Mouse (Mus musculus): ENCODE data around the gene Xpnpep1. TPM values are rescaled to one million over a fixed set of nuclear protein-coding genes. Genes with fewer than 3 reads are reported as not detected.

The Xpnpep1 gene
- polyA plus RNA-seq, 1 experiment from 2014 or later = 177 TPM

GRCm38 (mm10) chr19:53037925-53038419 is 2.0 kb downstream of the Xpnpep1 start:
- no peaks in the 10 kb centered on the region for H3K27me3 ChIP-seq (ENCODE audit: control insufficient read depth, insufficient read depth, low read length)
- no peaks in the 10 kb centered on the region for H3K9me3 ChIP-seq (replicated peaks; ENCODE audit: control insufficient read depth, low read length)
- peak overlapping the region; percentile 73 for H3K27ac ChIP-seq (replicated peaks; ENCODE audit: low read depth, low read length)
- no peaks in the 10 kb centered on the region for H3K4me1 ChIP-seq (ENCODE audit: control insufficient read depth, insufficient read depth, low read length)
- no peaks in the 10 kb centered on the region for H3K36me3 ChIP-seq (replicated peaks; ENCODE audit: control insufficient read depth, insufficient read depth, low read depth, low read length)
- H3K4me2 ChIP-seq (ENCODE audit: low read depth, low read length) = peak overlapping the region; percentile 50
- no peak for ATAC-seq (replicated peaks; ENCODE audit: insufficient number of reproducible peaks, low FRiP score, low TSS enrichment, low read depth)
- H3K9ac ChIP-seq (replicated peaks; ENCODE audit: low read length) = peak overlapping the region; percentile 92
- no peak for DNase-seq (ENCODE audit: low spot score)
- WGBS = under 1% methylated on average over 28 of the region's 28 CpGs
- peak overlapping the region; percentile 95 for H3K4me3 ChIP-seq (ENCODE audit: low read depth, low read length)

GRCm38 (mm10) chr19:53033159-53033943 is 6.7 kb downstream of the Xpnpep1 start:
- H3K27me3 ChIP-seq (ENCODE audit: control insufficient read depth, insufficient read depth, low read length) = no peaks in the 10 kb centered on the region
- WGBS = 89% methylated on average over 10 of the region's 10 CpGs
- no peak overlapping the region for H3K27ac ChIP-seq (replicated peaks; ENCODE audit: low read depth, low read length)
- H3K9me3 ChIP-seq (replicated peaks; ENCODE audit: control insufficient read depth, low read length) = no peaks in the 10 kb centered on the region
- H3K4me2 ChIP-seq (ENCODE audit: low read depth, low read length) = no peak overlapping the region
- H3K9ac ChIP-seq (replicated peaks; ENCODE audit: low read length) = no peak overlapping the region
- no peak overlapping the region for H3K4me3 ChIP-seq (ENCODE audit: low read depth, low read length)
- DNase-seq (ENCODE audit: low spot score) (no peak), ATAC-seq (replicated peaks; ENCODE audit: insufficient number of reproducible peaks, low FRiP score, low TSS enrichment, low read depth) (no peak)
- no peaks in the 10 kb centered on the region for H3K4me1 ChIP-seq (ENCODE audit: control insufficient read depth, insufficient read depth, low read length)
- no peaks in the 10 kb centered on the region; the same call in none of the 2 replicates for H3K36me3 ChIP-seq (replicated peaks; ENCODE audit: control insufficient read depth, insufficient read depth, low read depth, low read length)

GRCm38 (mm10) chr19:53032647-53033046 is 7.4 kb downstream of the Xpnpep1 start:
- Histone ChIP-seq H3K27me3 (ENCODE audit: control insufficient read depth, insufficient read depth, low read length) (no peaks in the 10 kb centered on the region), H3K4me2 (ENCODE audit: low read depth, low read length) (no peak overlapping the region), H3K27ac (replicated peaks; ENCODE audit: low read depth, low read length) (no peak overlapping the region), H3K4me3 (ENCODE audit: low read depth, low read length) (no peak overlapping the region), H3K4me1 (ENCODE audit: control insufficient read depth, insufficient read depth, low read length) (no peaks in the 10 kb centered on the region), H3K36me3 (replicated peaks; ENCODE audit: control insufficient read depth, insufficient read depth, low read depth, low read length) (no peaks in the 10 kb centered on the region; the same call in none of the 2 replicates), H3K9ac (replicated peaks; ENCODE audit: low read length) (no peak overlapping the region), H3K9me3 (replicated peaks; ENCODE audit: control insufficient read depth, low read length) (no peaks in the 10 kb centered on the region)
- 84% methylated on average over 3 of the region's 3 CpGs for WGBS
- no peak for ATAC-seq (replicated peaks; ENCODE audit: insufficient number of reproducible peaks, low FRiP score, low TSS enrichment, low read depth)
- no peak for DNase-seq (ENCODE audit: low spot score)

- no peak for ATAC-seq (replicated peaks; ENCODE audit: insufficient number of reproducible peaks, low FRiP score, low TSS enrichment, low read depth)
- no peaks in the 10 kb centered on the region for H3K4me1 ChIP-seq (ENCODE audit: control insufficient read depth, insufficient read depth, low read length)
- no peak overlapping the region for H3K4me3 ChIP-seq (ENCODE audit: low read depth, low read length)
These were observed 8.1 kb downstream of the Xpnpep1 start for GRCm38 (mm10) chr19:53031957-53032371.

GRCm38 (mm10) chr19:53030279-53030678 is 9.7 kb downstream of the Xpnpep1 start:
- Histone ChIP-seq H3K27ac (replicated peaks; ENCODE audit: low read depth, low read length) (no peak overlapping the region), H3K27me3 (ENCODE audit: control insufficient read depth, insufficient read depth, low read length) (no peaks in the 10 kb centered on the region), H3K4me3 (ENCODE audit: low read depth, low read length) (no peak overlapping the region), H3K9ac (replicated peaks; ENCODE audit: low read length) (no peak overlapping the region), H3K36me3 (replicated peaks; ENCODE audit: control insufficient read depth, insufficient read depth, low read depth, low read length) (no peaks in the 10 kb centered on the region; the same call in none of the 2 replicates), H3K4me2 (ENCODE audit: low read depth, low read length) (no peak overlapping the region), H3K4me1 (ENCODE audit: control insufficient read depth, insufficient read depth, low read length) (no peaks in the 10 kb centered on the region), H3K9me3 (replicated peaks; ENCODE audit: control insufficient read depth, low read length) (no peaks in the 10 kb centered on the region)
- DNase-seq (ENCODE audit: low spot score) (no peak), ATAC-seq (replicated peaks; ENCODE audit: insufficient number of reproducible peaks, low FRiP score, low TSS enrichment, low read depth) (no peak)
- WGBS = over 99% methylated on average over 6 of the region's 6 CpGs

More at GRCm38 (mm10) chr19:53031957-53032371, 8.1 kb downstream of the Xpnpep1 start:
- Histone ChIP-seq H3K4me2 (ENCODE audit: low read depth, low read length) (no peak overlapping the region), H3K9ac (replicated peaks; ENCODE audit: low read length) (no peak overlapping the region), H3K36me3 (replicated peaks; ENCODE audit: control insufficient read depth, insufficient read depth, low read depth, low read length) (no peaks in the 10 kb centered on the region; the same call in none of the 2 replicates), H3K27ac (replicated peaks; ENCODE audit: low read depth, low read length) (no peak overlapping the region), H3K9me3 (replicated peaks; ENCODE audit: control insufficient read depth, low read length) (no peaks in the 10 kb centered on the region), H3K27me3 (ENCODE audit: control insufficient read depth, insufficient read depth, low read length) (no peaks in the 10 kb centered on the region)
- 81% methylated on average over 8 of the region's 8 CpGs for WGBS
- no peak for DNase-seq (ENCODE audit: low spot score)

- 96% methylated on average over 5 of the region's 5 CpGs for WGBS
- H3K27ac ChIP-seq (replicated peaks; ENCODE audit: low read depth, low read length) = no peak overlapping the region
- H3K36me3 ChIP-seq (replicated peaks; ENCODE audit: control insufficient read depth, insufficient read depth, low read depth, low read length) = peaks cover 1% of the 10 kb centered on the region
- no peak overlapping the region for H3K4me3 ChIP-seq (ENCODE audit: low read depth, low read length)
- no peaks in the 10 kb centered on the region for H3K27me3 ChIP-seq (ENCODE audit: control insufficient read depth, insufficient read depth, low read length)
- ATAC-seq (replicated peaks; ENCODE audit: insufficient number of reproducible peaks, low FRiP score, low TSS enrichment, low read depth) (no peak), DNase-seq (ENCODE audit: low spot score) (no peak)
- H3K9ac ChIP-seq (replicated peaks; ENCODE audit: low read length) = no peak overlapping the region
- H3K9me3 ChIP-seq (replicated peaks; ENCODE audit: control insufficient read depth, low read length) = no peaks in the 10 kb centered on the region
- H3K4me1 ChIP-seq (ENCODE audit: control insufficient read depth, insufficient read depth, low read length) = no peaks in the 10 kb centered on the region
- H3K4me2 ChIP-seq (ENCODE audit: low read depth, low read length) = no peak overlapping the region
These were observed 10.3 kb downstream of the Xpnpep1 start for GRCm38 (mm10) chr19:53029686-53030085.

GRCm38 (mm10) chr19:53029045-53029444 is 11.0 kb downstream of the Xpnpep1 start:
- 85% methylated on average over 7 of the region's 7 CpGs for WGBS

GRCm38 (mm10) chr19:53028216-53028615 is 11.8 kb downstream of the Xpnpep1 start:
- H3K27ac ChIP-seq (replicated peaks; ENCODE audit: low read depth, low read length) = no peak overlapping the region
- H3K4me2 ChIP-seq (ENCODE audit: low read depth, low read length) = no peak overlapping the region
- H3K4me3 ChIP-seq (ENCODE audit: low read depth, low read length) = no peak overlapping the region
- WGBS = 93% methylated on average over 12 of the region's 12 CpGs
- H3K9me3 ChIP-seq (replicated peaks; ENCODE audit: control insufficient read depth, low read length) = no peaks in the 10 kb centered on the region
- H3K4me1 ChIP-seq (ENCODE audit: control insufficient read depth, insufficient read depth, low read length) = no peaks in the 10 kb centered on the region
- no peak for ATAC-seq (replicated peaks; ENCODE audit: insufficient number of reproducible peaks, low FRiP score, low TSS enrichment, low read depth)
- H3K36me3 ChIP-seq (replicated peaks; ENCODE audit: control insufficient read depth, insufficient read depth, low read depth, low read length) = peaks cover 5% of the 10 kb centered on the region
- no peak for DNase-seq (ENCODE audit: low spot score)
- no peak overlapping the region for H3K9ac ChIP-seq (replicated peaks; ENCODE audit: low read length)
- H3K27me3 ChIP-seq (ENCODE audit: control insufficient read depth, insufficient read depth, low read length) = no peaks in the 10 kb centered on the region

More at GRCm38 (mm10) chr19:53029045-53029444, 11.0 kb downstream of the Xpnpep1 start:
- H3K27me3 ChIP-seq (ENCODE audit: control insufficient read depth, insufficient read depth, low read length) = no peaks in the 10 kb centered on the region
- DNase-seq (ENCODE audit: low spot score) (no peak), ATAC-seq (replicated peaks; ENCODE audit: insufficient number of reproducible peaks, low FRiP score, low TSS enrichment, low read depth) (no peak)
- H3K9ac ChIP-seq (replicated peaks; ENCODE audit: low read length) = no peak overlapping the region
- no peak overlapping the region for H3K27ac ChIP-seq (replicated peaks; ENCODE audit: low read depth, low read length)
- H3K36me3 ChIP-seq (replicated peaks; ENCODE audit: control insufficient read depth, insufficient read depth, low read depth, low read length) = peaks cover 5% of the 10 kb centered on the region
- no peaks in the 10 kb centered on the region for H3K4me1 ChIP-seq (ENCODE audit: control insufficient read depth, insufficient read depth, low read length)
- no peaks in the 10 kb centered on the region for H3K9me3 ChIP-seq (replicated peaks; ENCODE audit: control insufficient read depth, low read length)
- H3K4me2 ChIP-seq (ENCODE audit: low read depth, low read length) = no peak overlapping the region
- H3K4me3 ChIP-seq (ENCODE audit: low read depth, low read length) = no peak overlapping the region
